Mouse (Mus musculus) megakaryocyte, embryonic 14.5 days (primary cell): Measurements from ENCODE around the gene Hist1h2bg.

Experiments used
- FLI1 ChIP-seq: IDR thresholded peaks from 2 replicates; pipeline ENCODE4 v1.6.1; 2012; ENCODE audit warnings: low read length, inconsistent platforms, mixed read lengths
- GATA1 ChIP-seq: IDR thresholded peaks from 3 replicates; pipeline ENCODE4 v1.6.1; 2012; ENCODE audit warnings: mixed read lengths, low read length, inconsistent platforms, borderline replicate concordance

DNA sequence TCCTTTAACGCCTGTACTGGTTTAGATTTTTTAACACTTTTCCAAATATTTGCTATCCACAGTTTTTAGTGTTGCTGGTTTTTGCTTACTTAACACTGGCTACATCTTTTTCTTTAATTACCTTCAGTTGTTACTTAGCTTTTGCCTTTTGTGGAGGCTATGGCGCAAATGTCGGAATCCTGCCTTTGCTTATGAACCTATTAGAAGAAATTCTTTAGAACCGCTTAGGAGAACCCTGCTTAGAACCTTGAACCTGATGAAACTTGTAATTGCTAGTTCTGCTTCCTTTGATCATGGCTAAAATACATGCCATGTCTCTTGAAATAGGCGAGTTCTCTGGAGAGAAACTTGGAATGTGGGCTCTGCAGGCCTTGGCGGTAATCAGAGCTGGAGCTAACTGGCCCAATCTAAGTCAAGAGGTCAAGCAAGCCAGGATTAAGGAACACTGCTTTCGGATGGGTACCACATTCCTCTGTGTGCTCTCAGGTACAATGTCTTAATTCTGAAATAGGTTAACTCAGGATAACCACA is 5.2 kb downstream of the Hist1h2bg start:
- no peak for TF ChIP-seq GATA1
- TF ChIP-seq FLI1: no peak
